Mouse (Mus musculus) testis, adult 2 months (tissue): ENCODE results near the gene Slc6a16.

Experiments
- CTCF ChIP-seq: fragments of 200-500 bp; IDR thresholded peaks from 2 replicates; pipeline ENCODE4 v1.5.1; 2012; ENCODE audit warnings: low read depth, mild to moderate bottlenecking, inconsistent platforms, low read length, moderate library complexity; ENCODE audit not compliant: control insufficient read depth, insufficient read depth, insufficient replicate concordance
- POLR2A ChIP-seq: fragments of 200-500 bp; IDR thresholded peaks from 2 replicates; pipeline ENCODE4 v1.6.1; 2012; ENCODE audit warnings: low read depth, mild to moderate bottlenecking, inconsistent platforms, low read length, moderate library complexity; ENCODE audit not compliant: control insufficient read depth

GRCm38 (mm10) chr7:45237747-45238699 is 2.9 kb upstream of the Slc6a16 start:
- no peak for TF ChIP-seq CTCF
- no peak for TF ChIP-seq POLR2A
